Mouse (Mus musculus): ENCODE data around the gene D6Wsu163e. TPM values are rescaled to one million over a fixed set of nuclear protein-coding genes. Genes with fewer than 3 reads are reported as not detected.

D6Wsu163e gene
- total and polyA plus RNA-seq, 3 experiments, result 18.7 to 42.0 (median 31.1) TPM

Other genes with a start within 250 kb of the D6Wsu163e start
- not detected in 2 replicates for gene Kcna6, start 199.3 kb upstream of the D6Wsu163e start, total RNA-seq (2012; rRNA removed)
- gene Kcna6, start 199.3 kb upstream of the D6Wsu163e start, total RNA-seq (2014; rRNA removed), result not detected in 2 replicates
- not detected in 2 replicates for gene Kcna6, start 199.3 kb upstream of the D6Wsu163e start, polyA plus RNA-seq (2012; ENCODE audit: insufficient read length, low read depth)
- gene Ndufa9, start 90.8 kb upstream of the D6Wsu163e start, total RNA-seq (2012; rRNA removed), result 141 and 159 TPM in 2 replicates
- 146 and 159 TPM in 2 replicates for gene Ndufa9, start 90.8 kb upstream of the D6Wsu163e start, total RNA-seq (2014; rRNA removed)
- gene Ndufa9, start 90.8 kb upstream of the D6Wsu163e start, polyA plus RNA-seq (2012; ENCODE audit: insufficient read length, low read depth), result 151 and 157 TPM in 2 replicates
- 0.63 and 2.0 TPM in 2 replicates for gene Akap3, start 86.9 kb upstream of the D6Wsu163e start, total RNA-seq (2012; rRNA removed)
- gene Akap3, start 86.9 kb upstream of the D6Wsu163e start, total RNA-seq (2014; rRNA removed), result 1.2 and 1.6 TPM in 2 replicates
- 2.0 TPM in 2 replicates for gene Akap3, start 86.9 kb upstream of the D6Wsu163e start, polyA plus RNA-seq (2012; ENCODE audit: insufficient read length, low read depth)
- gene Dyrk4, start 18.1 kb upstream of the D6Wsu163e start, total RNA-seq (2012; rRNA removed), result 8.8 and 13.1 TPM in 2 replicates
- 7.3 and 7.8 TPM in 2 replicates for gene Dyrk4, start 18.1 kb upstream of the D6Wsu163e start, total RNA-seq (2014; rRNA removed)
- gene Dyrk4, start 18.1 kb upstream of the D6Wsu163e start, polyA plus RNA-seq (2012; ENCODE audit: insufficient read length, low read depth), result 30.0 and 30.3 TPM in 2 replicates
- gene Rad51ap1, start 375 bp upstream of the D6Wsu163e start, total RNA-seq (2012; rRNA removed), result 30.0 and 39.2 TPM in 2 replicates
- gene Rad51ap1, start 375 bp upstream of the D6Wsu163e start, total RNA-seq (2014; rRNA removed), result 84.1 and 87.9 TPM in 2 replicates
- 79.1 and 118 TPM in 2 replicates for gene Rad51ap1, start 375 bp upstream of the D6Wsu163e start, polyA plus RNA-seq (2012; ENCODE audit: insufficient read length, low read depth)
- not detected in 2 replicates for gene Fgf6, start 75.6 kb downstream of the D6Wsu163e start, total RNA-seq (2012; rRNA removed)
- gene Fgf6, start 75.6 kb downstream of the D6Wsu163e start, total RNA-seq (2014; rRNA removed), result not detected in 2 replicates
- not detected in 2 replicates for gene Fgf6, start 75.6 kb downstream of the D6Wsu163e start, polyA plus RNA-seq (2012; ENCODE audit: insufficient read length, low read depth)
- not detected in 2 replicates for gene Fgf23, start 132.9 kb downstream of the D6Wsu163e start, total RNA-seq (2012; rRNA removed)
- gene Fgf23, start 132.9 kb downstream of the D6Wsu163e start, total RNA-seq (2014; rRNA removed), result not detected in 2 replicates
- not detected in 2 replicates for gene Fgf23, start 132.9 kb downstream of the D6Wsu163e start, polyA plus RNA-seq (2012; ENCODE audit: insufficient read length, low read depth)
- gene Tigar, start 169.6 kb downstream of the D6Wsu163e start, total RNA-seq (2012; rRNA removed), result 8.9 and 12.4 TPM in 2 replicates
- gene Tigar, start 169.6 kb downstream of the D6Wsu163e start, total RNA-seq (2014; rRNA removed), result 11.5 and 11.8 TPM in 2 replicates
- gene Tigar, start 169.6 kb downstream of the D6Wsu163e start, polyA plus RNA-seq (2012; ENCODE audit: insufficient read length, low read depth), result 18.6 and 20.8 TPM in 2 replicates
- gene Ccnd2, start 212.2 kb downstream of the D6Wsu163e start, total RNA-seq (2012; rRNA removed), result 99.4 and 146 TPM in 2 replicates
- gene Ccnd2, start 212.2 kb downstream of the D6Wsu163e start, total RNA-seq (2014; rRNA removed), result 33.5 and 42.4 TPM in 2 replicates
- gene Ccnd2, start 212.2 kb downstream of the D6Wsu163e start, polyA plus RNA-seq (2012; ENCODE audit: insufficient read length, low read depth), result 255 and 299 TPM in 2 replicates